Mouse (Mus musculus): Measurements from ENCODE around the gene Vil1. TPM values are rescaled to one million over a fixed set of nuclear protein-coding genes. Genes with fewer than 3 reads are reported as not detected.

The Vil1 gene
- total RNA-seq, 2 experiments from 2014 or later = 0.49 to 0.72 TPM

- peak; percentile 81 for TF ChIP-seq CTCF (conservative IDR thresholded peaks at IDR 0.05)
- DNase-seq (ENCODE audit: low spot score in 2 of 2) = peak in 1 of 2 experiments; percentile 36
- Histone ChIP-seq H3K4me3 (peak overlapping the region; percentile 62), H3K27ac (peak overlapping the region; percentile 82)
Observed at GRCm38 (mm10) chr1:74397919-74398451, 11.2 kb upstream of the Vil1 start.

DNA sequence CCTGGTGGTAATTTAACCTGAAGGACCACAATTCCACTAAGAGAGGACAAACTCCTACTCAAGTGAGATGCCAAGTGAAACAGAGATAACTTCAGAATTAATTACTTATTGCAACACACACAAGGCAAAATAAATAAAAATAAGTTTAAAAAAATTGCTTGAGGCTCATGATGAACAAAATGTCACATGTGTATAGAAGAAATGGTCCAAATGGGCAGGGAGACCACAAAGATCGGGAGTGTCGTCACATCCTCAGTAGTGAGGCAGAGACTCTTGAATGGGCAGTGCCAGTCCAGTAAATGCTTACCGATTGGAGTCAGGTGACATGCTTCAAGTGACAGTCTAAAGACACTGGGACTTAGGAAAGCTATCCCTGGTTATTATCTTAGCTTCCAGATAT, 8.6 kb upstream of the Vil1 start:
- DNase-seq (ENCODE audit: low spot score in 2 of 2) = no peak
- Histone ChIP-seq H3K4me3 (no peak overlapping the region), H3K27ac (no peak overlapping the region)
- TF ChIP-seq CTCF (conservative IDR thresholded peaks at IDR 0.05) = no peak

GRCm38 (mm10) chr1:74401015-74401702, 8.0 kb upstream of the Vil1 start:
- Histone ChIP-seq H3K4me3 (no peak overlapping the region), H3K27ac (no peak overlapping the region)
- no peak for TF ChIP-seq CTCF (conservative IDR thresholded peaks at IDR 0.05)
- DNase-seq (ENCODE audit: low spot score in 2 of 2) = no peak

DNA sequence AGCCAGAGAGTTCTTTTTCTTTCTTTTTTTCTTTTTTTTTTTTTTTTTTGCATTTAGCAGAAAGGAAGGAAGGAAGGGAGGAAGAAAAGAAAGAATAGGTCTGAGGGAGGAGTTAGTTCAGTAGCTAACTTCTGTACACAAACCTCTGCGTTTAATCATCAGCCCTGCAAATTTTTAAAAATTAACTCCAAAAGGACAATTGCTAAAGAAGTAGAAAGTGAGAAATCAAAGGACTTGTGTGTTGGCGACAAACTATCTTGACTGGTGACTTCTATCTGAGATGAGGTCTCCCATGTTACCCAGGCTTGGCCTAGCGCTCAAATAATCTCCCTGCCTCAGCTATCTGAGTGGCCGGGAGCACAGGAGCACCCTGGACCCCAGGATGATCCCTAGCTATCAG, 5.0 kb upstream of the Vil1 start:
- DNase-seq (ENCODE audit: low spot score in 2 of 2) = no peak
- H3K4me3 ChIP-seq = no peak overlapping the region
- no peak overlapping the region for H3K27ac ChIP-seq
- no peak for TF ChIP-seq CTCF (conservative IDR thresholded peaks at IDR 0.05)

DNA sequence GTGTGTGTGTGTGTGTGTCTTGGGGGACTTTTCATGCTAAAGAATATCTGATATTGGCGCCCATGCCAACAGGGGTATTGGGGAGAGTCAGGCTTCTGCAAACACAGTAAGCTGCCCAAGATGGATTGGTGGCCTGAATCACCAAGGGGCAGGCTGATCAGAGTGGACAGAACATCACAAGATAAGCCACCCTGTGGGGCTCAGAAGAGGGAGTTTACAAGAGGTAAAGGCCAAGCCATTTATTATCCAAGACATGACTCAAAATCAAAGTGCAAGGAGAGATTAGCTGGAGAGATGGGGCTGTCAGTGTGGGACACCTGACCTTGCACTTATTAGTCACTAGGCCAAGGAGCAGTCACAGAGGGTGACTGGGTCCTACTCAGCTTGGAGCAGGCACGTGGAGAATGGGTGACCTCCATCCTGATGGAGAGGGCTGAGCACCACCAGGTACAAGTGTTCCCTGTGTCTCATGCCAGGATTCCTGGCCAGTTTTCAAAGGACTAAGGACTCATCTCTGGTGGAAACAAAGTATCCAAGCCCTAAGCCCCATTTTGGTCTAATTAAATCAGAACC, 2.7 kb downstream of the Vil1 start:
- no peak for DNase-seq (ENCODE audit: low spot score in 2 of 2)
- Histone ChIP-seq H3K27ac (no peak overlapping the region), H3K4me3 (no peak overlapping the region)
- TF ChIP-seq CTCF (conservative IDR thresholded peaks at IDR 0.05) = no peak

DNA sequence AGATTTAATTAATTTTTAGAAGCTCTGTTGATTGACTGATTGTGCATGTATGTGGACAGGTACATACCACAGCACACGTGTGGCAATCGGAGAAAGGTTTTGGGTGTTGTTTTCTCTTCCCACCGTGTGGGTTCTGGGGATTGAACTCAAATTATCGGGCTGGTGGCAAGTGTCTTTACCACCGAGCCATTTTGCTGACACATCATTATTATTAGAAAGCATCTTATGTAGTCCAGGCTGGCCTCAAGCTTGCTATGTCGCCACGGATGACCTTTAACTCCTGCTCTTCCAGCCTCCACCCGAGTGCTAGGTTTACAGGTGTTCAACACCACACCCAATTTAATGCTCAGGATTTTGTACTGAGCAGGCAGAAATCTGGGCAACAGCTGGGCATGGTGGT, 3.5 kb downstream of the Vil1 start:
- Histone ChIP-seq H3K4me3 (no peak overlapping the region), H3K27ac (no peak overlapping the region)
- DNase-seq (ENCODE audit: low spot score in 2 of 2) = no peak
- TF ChIP-seq CTCF (conservative IDR thresholded peaks at IDR 0.05) = no peak

GRCm38 (mm10) chr1:74415143-74415542, 6.0 kb downstream of the Vil1 start:
- no peak overlapping the region for H3K4me3 ChIP-seq
- DNase-seq (ENCODE audit: low spot score in 2 of 2) = no peak
- no peak for TF ChIP-seq CTCF (conservative IDR thresholded peaks at IDR 0.05)
- no peak overlapping the region for H3K27ac ChIP-seq

DNA sequence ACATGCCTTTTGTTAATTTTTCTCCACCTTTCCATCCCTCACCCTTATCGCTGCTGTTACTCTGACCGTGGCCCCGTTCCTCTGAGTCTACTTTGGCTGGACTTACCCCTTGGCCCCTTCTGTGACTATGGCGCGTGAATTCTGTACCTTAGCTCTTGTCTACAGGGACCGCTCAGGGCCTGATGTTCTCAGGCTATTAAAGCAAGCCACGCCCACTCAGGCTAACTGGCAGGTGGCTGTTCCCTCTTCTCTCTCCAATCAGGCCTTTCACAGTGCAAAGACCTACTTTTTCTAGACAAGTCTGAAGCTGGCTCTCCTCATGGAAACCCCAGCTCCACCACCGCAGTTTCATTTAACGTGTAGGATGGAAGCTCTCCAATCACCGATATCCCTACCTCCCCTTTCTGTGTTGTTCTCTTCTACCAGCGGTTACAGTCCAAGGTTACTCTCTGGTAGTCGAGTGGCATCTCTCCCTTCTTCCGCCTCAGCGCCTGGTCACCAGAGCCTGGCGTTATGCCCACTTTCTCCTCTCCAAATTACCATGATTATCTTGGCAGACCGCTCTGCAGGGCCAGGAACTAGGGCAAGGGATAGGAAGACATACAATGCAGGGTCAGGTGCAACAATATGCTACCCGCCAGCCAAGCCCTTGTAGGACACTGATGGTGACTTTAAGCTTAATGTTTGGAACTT, 9.7 kb downstream of the Vil1 start:
- no peak for TF ChIP-seq CTCF (conservative IDR thresholded peaks at IDR 0.05)
- H3K27ac ChIP-seq = no peak overlapping the region
- no peak overlapping the region for H3K4me3 ChIP-seq
- no peak for DNase-seq (ENCODE audit: low spot score in 2 of 2)

DNA sequence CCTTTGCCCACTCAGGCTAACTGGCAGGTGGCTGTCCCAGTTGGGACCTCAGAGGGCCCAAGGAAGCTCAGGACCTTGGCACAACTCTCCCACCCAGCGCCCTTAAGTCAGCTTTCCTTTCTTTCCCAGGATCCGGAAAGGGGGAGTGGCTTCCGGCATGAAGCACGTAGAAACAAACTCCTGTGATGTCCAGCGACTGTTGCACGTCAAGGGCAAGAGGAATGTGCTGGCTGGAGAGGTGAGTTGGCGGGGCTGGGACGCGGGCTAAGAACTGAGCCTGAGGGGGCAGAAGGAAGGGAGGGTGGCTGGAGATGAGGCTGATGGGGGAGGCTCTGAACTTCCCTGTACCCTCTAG, 10.2 kb downstream of the Vil1 start:
- H3K27ac ChIP-seq = no peak overlapping the region
- no peak for TF ChIP-seq CTCF (conservative IDR thresholded peaks at IDR 0.05)
- no peak for DNase-seq (ENCODE audit: low spot score in 2 of 2)
- H3K4me3 ChIP-seq = no peak overlapping the region

DNA sequence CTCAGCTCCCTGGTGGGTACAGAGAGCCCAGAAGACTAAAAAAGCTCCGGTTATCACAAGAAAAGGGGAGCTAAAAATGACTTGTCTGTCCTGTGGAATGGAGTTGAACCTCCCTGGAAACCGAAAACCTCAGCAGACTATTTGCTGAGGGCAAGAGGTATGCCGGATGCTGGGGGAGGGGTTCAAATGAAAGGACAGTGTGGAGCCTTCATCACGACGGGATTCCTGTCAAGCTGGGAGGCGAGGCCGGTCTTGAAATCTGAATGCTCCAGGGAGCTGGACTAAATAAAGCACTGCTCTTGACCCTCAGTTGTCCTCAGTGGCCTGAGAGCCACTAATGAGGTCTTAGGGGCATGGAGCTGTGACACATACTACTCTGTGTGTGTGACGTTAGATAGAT, 14.0 kb downstream of the Vil1 start:
- Histone ChIP-seq H3K27ac (no peak overlapping the region), H3K4me3 (no peak overlapping the region)
- TF ChIP-seq CTCF (conservative IDR thresholded peaks at IDR 0.05) = no peak
- DNase-seq (ENCODE audit: low spot score in 2 of 2) = no peak

- Histone ChIP-seq H3K4me3 (no peak overlapping the region), H3K27ac (no peak overlapping the region)
- no peak for DNase-seq (ENCODE audit: low spot score in 2 of 2)
- TF ChIP-seq CTCF (conservative IDR thresholded peaks at IDR 0.05) = no peak
Observed at GRCm38 (mm10) chr1:74425845-74426244, 16.7 kb downstream of the Vil1 start.

GRCm38 (mm10) chr1:74433220-74433619, 24.0 kb downstream of the Vil1 start:
- peak overlapping the region; percentile 76 for H3K27ac ChIP-seq
- no peak for DNase-seq (ENCODE audit: low spot score in 2 of 2)
- TF ChIP-seq CTCF (conservative IDR thresholded peaks at IDR 0.05) = no peak

GRCm38 (mm10) chr1:74434596-74434995, 25.4 kb downstream of the Vil1 start:
- Histone ChIP-seq H3K4me3 (no peak overlapping the region), H3K27ac (peak overlapping the region; percentile 40; the same call in 1 of the 2 replicates)
- no peak for TF ChIP-seq CTCF (conservative IDR thresholded peaks at IDR 0.05)
- DNase-seq (ENCODE audit: low spot score in 2 of 2) = no peak

More at GRCm38 (mm10) chr1:74433220-74433619, 24.0 kb downstream of the Vil1 start:
- H3K4me3 ChIP-seq = no peak overlapping the region

Measured in layer of hippocampus, adult 2 months (tissue).